Mouse (Mus musculus) mesoderm, embryonic 11.5 days (tissue): ENCODE results near the gene Wdr95.

Experiments used
- DNase-seq: peaks from one replicate; pipeline ENCODE4 v3.0.0-alpha.2; 2012; ENCODE audit warnings: low read depth, low spot score

The Wdr95 gene

GRCm38 (mm10) chr5:149661428-149661827 lies 132.9 kb downstream of the Wdr95 start:
- DNase-seq: no peak
